Mouse (Mus musculus) left cerebral cortex, postnatal 14 days (tissue): ENCODE data around the gene Slc9b2. TPM values are rescaled to one million over a fixed set of nuclear protein-coding genes. Genes with fewer than 3 reads are reported as not detected.
A peak's percentile ranks its signal among the peaks of the same experiment; 100 is the strongest.

Experiments
- DNase-seq, 2 experiments: peaks; one replicate each; pipeline ENCODE4 v3.0.0; 2021 to 2022; ENCODE audit warnings: low spot score in 2 of 2, mixed read lengths in 1 of 2
- intact Hi-C: fragments of 180-260 bp; cut with DNase I; formaldehyde crosslinking; loops from one replicate; pipeline ENCODE4 v1.15.1; 2025
- long read RNA-seq, 2 experiments: library from polyadenylated mRNA; stranded (forward); transcript quantifications; one replicate each; pipeline ENCODE4 v2.0.0; 2021
- total RNA-seq, 2 experiments: library from RNA; stranded (reverse); gene quantifications; 2 replicates each; pipeline ENCODE4 v1.2.3; 2021

Gene Slc9b2
- 1 to 10 TPM; 2.9 to 3.4 TPM for total RNA-seq
- long read RNA-seq, experiment 1, partial matches to known transcripts: 0 of 1 reads
- long read RNA-seq, experiment 1, other reads (novel, unspliced or antisense): 1 of 1 reads
- long read RNA-seq, experiment 2, full-length matches to known transcripts: 1 of 3 reads
- long read RNA-seq, experiment 2, partial matches to known transcripts: 2 of 3 reads
- long read RNA-seq, experiment 2, other reads (novel, unspliced or antisense): 0 of 3 reads

- intact Hi-C loops: no loop called here
- DNase-seq: peak; percentile 7 to 28
These were observed at the start of gene Slc9b2 for GRCm38 (mm10) chr3:135307411-135308259. Slc9b2 (plus strand) TSS chr3:135307700.

- intact Hi-C loops: no loop called here
- no peak for DNase-seq
These were observed 48.6 kb upstream of the Slc9b2 start for GRCm38 (mm10) chr3:135258919-135259318.

- intact Hi-C loops: no loop called here
- no peak for DNase-seq
These were observed 47.3 kb upstream of the Slc9b2 start for GRCm38 (mm10) chr3:135260233-135260632.

GRCm38 (mm10) chr3:135268616-135269015 lies 38.9 kb upstream of the Slc9b2 start:
- intact Hi-C loops: no loop called here
- DNase-seq: no peak

- intact Hi-C loops: no loop called here
- no peak for DNase-seq
These were observed 38.0 kb upstream of the Slc9b2 start for GRCm38 (mm10) chr3:135269391-135269990.

- intact Hi-C loops: no loop called here
- no peak for DNase-seq
These were observed 34.9 kb upstream of the Slc9b2 start for GRCm38 (mm10) chr3:135272627-135273026.

- intact Hi-C loops: no loop called here
- DNase-seq: no peak
These were observed 34.5 kb upstream of the Slc9b2 start for GRCm38 (mm10) chr3:135273047-135273446.

- no peak for DNase-seq
- intact Hi-C loops: loop anchor here (10.0 kb wide), 2 partner anchors 305 to 565 kb away; no protein-coding TSS in a partner anchor
These were observed 27.3 kb upstream of the Slc9b2 start for GRCm38 (mm10) chr3:135280160-135280559.

- intact Hi-C loops: loop anchor here (10.0 kb wide), 2 partner anchors 304 to 564 kb away; no protein-coding TSS in a partner anchor
- DNase-seq: peak; percentile 83 to 87
These were observed 26.7 kb upstream of the Slc9b2 start, which contains the start of gene Bdh2 for GRCm38 (mm10) chr3:135280669-135281415. Bdh2 (plus strand) TSS chr3:135281221.

- DNase-seq: no peak
- intact Hi-C loops: loop anchor here (10.0 kb wide), 2 partner anchors 303 to 563 kb away; no protein-coding TSS in a partner anchor
These were observed 25.8 kb upstream of the Slc9b2 start for GRCm38 (mm10) chr3:135281701-135282100.

GRCm38 (mm10) chr3:135285256-135285655 lies 22.2 kb upstream of the Slc9b2 start:
- no peak for DNase-seq
- intact Hi-C loops: loop anchor here (10.0 kb wide), 2 partner anchors 300 to 560 kb away; no protein-coding TSS in a partner anchor

GRCm38 (mm10) chr3:135285807-135286206 lies 21.7 kb upstream of the Slc9b2 start:
- DNase-seq: no peak
- intact Hi-C loops: loop anchor here (10.0 kb wide), 2 partner anchors 299 to 559 kb away; no protein-coding TSS in a partner anchor

GRCm38 (mm10) chr3:135288138-135288750 lies 19.3 kb upstream of the Slc9b2 start:
- DNase-seq: no peak
- intact Hi-C loops: loop anchor here (10.0 kb wide), 2 partner anchors 297 to 557 kb away; no protein-coding TSS in a partner anchor

- intact Hi-C loops: loop anchor here (10.0 kb wide), 2 partner anchors 296 to 556 kb away; no protein-coding TSS in a partner anchor
These were observed 18.4 kb upstream of the Slc9b2 start for GRCm38 (mm10) chr3:135289148-135289547.

GRCm38 (mm10) chr3:135290249-135290894 lies 17.1 kb upstream of the Slc9b2 start:
- intact Hi-C loops: loop anchor here (2.0 to 10.0 kb wide), 2 partner anchors 114 to 440 kb away; no protein-coding TSS in a partner anchor
- peak; percentile 72 to 78 for DNase-seq

More at GRCm38 (mm10) chr3:135289148-135289547, 18.4 kb upstream of the Slc9b2 start:
- no peak for DNase-seq

GRCm38 (mm10) chr3:135293703-135294102 lies 13.8 kb upstream of the Slc9b2 start:
- intact Hi-C loops: loop anchor here (10.0 kb wide), 1 partner anchor 111 kb away; no protein-coding TSS in a partner anchor
- peak in 1 of 2 experiments; percentile 12 for DNase-seq

- no peak for DNase-seq
- intact Hi-C loops: loop anchor here (10.0 kb wide), 1 partner anchor 109 kb away; no protein-coding TSS in a partner anchor
These were observed 11.9 kb upstream of the Slc9b2 start for GRCm38 (mm10) chr3:135295559-135295958.

GRCm38 (mm10) chr3:135298560-135298959 lies 8.9 kb upstream of the Slc9b2 start:
- DNase-seq: peak in 1 of 2 experiments; percentile 26
- intact Hi-C loops: loop anchor here (10.0 kb wide), 1 partner anchor 106 kb away; no protein-coding TSS in a partner anchor
